Mouse (Mus musculus) ES-Bruce4 (cell line): Measurements from ENCODE around the gene Mgst2.

Source experiments
- CTCF ChIP-seq: IDR thresholded peaks from one replicate; pipeline ENCODE4 v1.8.1; 2011; ENCODE audit warnings: low read depth, low read length
- POLR2A ChIP-seq: IDR thresholded peaks from one replicate; pipeline ENCODE4 v1.8.1; 2011; ENCODE audit warnings: low read length; ENCODE audit not compliant: insufficient read depth

GRCm38 (mm10) chr3:51717455-51717854 is 57.3 kb downstream of the Mgst2 start:
- no peak for TF ChIP-seq POLR2A
- no peak for TF ChIP-seq CTCF
